Mouse (Mus musculus) liver, embryonic 14.5 days (tissue): ENCODE measurements around the gene Zfp383.

ENCODE experiments used
- CTCF ChIP-seq: IDR thresholded peaks from 2 replicates; pipeline ENCODE4 v1.5.1; 2016; ENCODE audit warnings: antibody characterized with exemption, low read depth, control low read depth
- EP300 ChIP-seq: IDR thresholded peaks from 2 replicates; pipeline ENCODE4 v1.6.1; 2016; ENCODE audit warnings: antibody characterized with exemption, low read depth

DNA sequence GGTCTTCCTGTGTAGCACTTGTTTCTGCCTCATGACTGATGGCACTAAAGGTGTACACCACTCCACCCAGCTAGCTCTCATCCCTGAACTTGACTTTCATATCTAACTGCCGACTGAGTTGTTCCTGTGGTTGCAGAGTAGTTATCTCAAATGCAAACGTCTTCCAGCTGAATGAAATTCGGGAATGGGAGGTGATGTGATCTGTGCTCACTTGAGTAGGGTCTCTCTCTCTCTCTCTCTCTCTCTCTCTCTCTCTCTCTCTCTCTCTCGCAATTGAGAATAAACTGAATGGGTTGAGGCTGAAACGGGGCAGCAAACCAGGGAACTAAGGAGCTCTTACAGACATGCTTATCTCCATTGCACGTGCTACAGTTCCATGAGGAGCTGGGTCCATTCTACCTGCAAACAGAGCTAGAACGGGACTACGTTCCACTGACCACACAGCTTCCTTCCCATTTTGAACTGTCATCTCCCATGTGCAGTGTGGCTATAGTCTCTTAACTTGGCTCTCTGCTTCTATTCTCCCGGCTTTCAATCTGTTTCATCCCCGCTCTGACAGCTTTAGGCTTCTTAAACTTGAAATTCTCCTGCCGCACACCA lies 50.2 kb downstream of the Zfp383 start:
- TF ChIP-seq EP300 (no peak), CTCF (no peak)
